Mouse (Mus musculus) layer of hippocampus, adult 6 months (tissue): ENCODE measurements around the gene 4930535I16Rik. TPM values are rescaled to one million over a fixed set of nuclear protein-coding genes. Genes with fewer than 3 reads are reported as not detected.

Experiments
- long read RNA-seq, 2 experiments: library from polyadenylated mRNA; unstranded; transcript quantifications; one replicate each; pipeline ENCODE4 v2.0.0; 2019 to 2020
- polyA plus RNA-seq: library from polyadenylated mRNA; unstranded; fragments of <200 nt; fragmentation: Nextera tagmentation; gene quantifications from 2 replicates; pipeline ENCODE4 v1.2.3, GENCODE M21; 2021

The 4930535I16Rik gene
- not detected in 2 replicates for polyA plus RNA-seq
- long read RNA-seq, experiment 1: 0 reads
- long read RNA-seq, experiment 2: 0 reads

DNA sequence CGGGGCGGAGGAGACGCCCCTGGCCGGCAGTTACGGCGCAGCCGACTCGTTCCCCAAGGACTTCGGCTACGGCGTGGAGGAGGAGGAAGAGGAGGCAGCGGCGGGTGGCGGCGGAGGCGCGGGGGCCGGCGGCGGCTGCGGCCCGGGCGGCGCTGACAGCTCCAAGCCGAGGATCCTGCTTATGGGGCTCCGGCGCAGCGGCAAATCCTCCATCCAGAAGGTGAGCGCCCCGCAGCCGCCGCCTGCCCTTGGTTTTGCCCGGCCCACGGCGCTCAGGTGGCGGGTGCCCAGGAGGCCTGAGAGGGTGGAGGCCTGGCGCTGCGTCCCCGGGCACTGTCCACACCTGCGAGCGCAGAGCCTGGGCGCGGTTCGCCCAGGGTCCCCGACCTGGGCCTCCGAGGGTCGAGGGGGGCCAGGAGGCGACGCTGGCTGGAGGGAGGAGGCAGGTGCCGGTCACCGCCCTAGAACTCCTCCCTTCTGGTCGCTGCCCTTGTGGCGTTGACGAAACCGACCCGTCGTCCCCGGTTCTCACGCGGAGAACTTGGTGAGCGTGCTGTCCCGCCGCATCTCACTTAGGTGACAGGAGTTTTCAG is at the start of gene 4930535I16Rik:
4930535I16Rik (minus strand) TSS at position 475 of the 593 bp plus-strand sequence.

GRCm38 (mm10) chr4:123916748-123917547 is 874 bp downstream of the 4930535I16Rik start, which contains the start of gene Rragc:
Gene Rragc (plus strand): TSS chr4:123917446.

GRCm38 (mm10) chr4:123904333-123905125 is 13.3 kb downstream of the 4930535I16Rik start, which contains the start of gene Mycbp:
Gene Mycbp (plus strand): TSS chr4:123904832.

Other genes starting within 250 kb of the 4930535I16Rik start
- 22.6 and 25.1 TPM in 2 replicates for gene Macf1, start 233.7 kb downstream of the 4930535I16Rik start, polyA plus RNA-seq
- 1,264 and 1,286 TPM in 2 replicates for gene Ndufs5, start 199.8 kb downstream of the 4930535I16Rik start, polyA plus RNA-seq
- 73.2 and 75.2 TPM in 2 replicates for gene Akirin1, start 167.7 kb downstream of the 4930535I16Rik start, polyA plus RNA-seq
- 0.16 and 0.28 TPM in 2 replicates for gene Rhbdl2, start 130.1 kb downstream of the 4930535I16Rik start, polyA plus RNA-seq
- 0.08 and 0.14 TPM in 2 replicates for gene 4933427I04Rik, start 58.3 kb downstream of the 4930535I16Rik start, polyA plus RNA-seq
- 27.9 and 32.8 TPM in 2 replicates for gene Mycbp, start 13.2 kb downstream of the 4930535I16Rik start, polyA plus RNA-seq
- gene Rragc, start 576 bp downstream of the 4930535I16Rik start, polyA plus RNA-seq: 11.3 and 12.0 TPM in 2 replicates